Mouse (Mus musculus) left cerebral cortex, adult 2 months (tissue): Measurements from ENCODE around the gene Eif3i. TPM values are rescaled to one million over a fixed set of nuclear protein-coding genes. Genes with fewer than 3 reads are reported as not detected.

Experiments
- DNase-seq, 2 experiments: peaks; one replicate each; pipeline ENCODE4 v3.0.0; 2021 to 2022; ENCODE audit warnings: low spot score in 2 of 2, mixed read lengths in 1 of 2; ENCODE audit errors: extremely low spot score in 1 of 2
- H3K27ac ChIP-seq: fragments of 200-600 bp; 2 replicates; pipeline ENCODE4 v1.8.1; 2022
- H3K4me3 ChIP-seq: fragments of 200-600 bp; 2 replicates; pipeline ENCODE4 v1.8.1; 2022
- CTCF ChIP-seq: fragments of 200-600 bp; IDR thresholded peaks from 2 replicates; pipeline ENCODE4 v1.8.1; 2022; ENCODE audit warnings: antibody characterized with exemption, mild to moderate bottlenecking, moderate library complexity
- intact Hi-C: fragments of 180-260 bp; cut with DNase I; formaldehyde crosslinking; loops from one replicate; pipeline ENCODE4 v1.15.1; 2025
- total RNA-seq, 2 experiments: library from RNA; stranded (reverse); gene quantifications; 2 replicates each; pipeline ENCODE4 v1.2.3; 2021

Eif3i gene
- total RNA-seq, 2 experiments from 2014 or later: 124 to 129 TPM

GRCm38 (mm10) chr4:129584370-129584769 is 16.1 kb downstream of the Eif3i start:
- no peak for DNase-seq
- Histone ChIP-seq H3K27ac (no peak overlapping the region), H3K4me3 (peak overlapping the region; percentile 45; the same call in 1 of the 2 replicates)
- intact Hi-C loops: no loop called here
- no peak for TF ChIP-seq CTCF

GRCm38 (mm10) chr4:129582251-129582650 is 18.2 kb downstream of the Eif3i start:
- Histone ChIP-seq H3K27ac (no peak overlapping the region), H3K4me3 (no peak overlapping the region)
- DNase-seq: no peak
- intact Hi-C loops: no loop called here
- TF ChIP-seq CTCF: no peak; the same call in 1 of the 2 replicates

GRCm38 (mm10) chr4:129580347-129580746 is 20.1 kb downstream of the Eif3i start:
- no peak for TF ChIP-seq CTCF
- H3K4me3 ChIP-seq: no peak overlapping the region
- H3K27ac ChIP-seq: no peak overlapping the region
- intact Hi-C loops: no loop called here
- no peak for DNase-seq

GRCm38 (mm10) chr4:129578466-129578865 is 22.0 kb downstream of the Eif3i start, which contains the start of gene Fam167b:
TSS of gene Fam167b (minus strand) at chr4:129578549.
- no peak for DNase-seq
- H3K27ac ChIP-seq: no peak within 1 kb of the TSS
- intact Hi-C loops: no loop called here
- no peak within 1 kb of the TSS for H3K4me3 ChIP-seq
- TF ChIP-seq CTCF: no peak

- intact Hi-C loops: no loop called here
- no peak for DNase-seq
- no peak overlapping the region for H3K27ac ChIP-seq
- no peak for TF ChIP-seq CTCF
- no peak overlapping the region for H3K4me3 ChIP-seq
These were observed 22.8 kb downstream of the Eif3i start for GRCm38 (mm10) chr4:129577688-129578087.

- DNase-seq: peak; percentile 42 to 61
- peak; percentile 63 for TF ChIP-seq CTCF
- no peak overlapping the region for H3K4me3 ChIP-seq
- no peak overlapping the region for H3K27ac ChIP-seq
- intact Hi-C loops: no loop called here
These were observed 23.5 kb downstream of the Eif3i start for GRCm38 (mm10) chr4:129576863-129577491.

GRCm38 (mm10) chr4:129575171-129575844 is 25.1 kb downstream of the Eif3i start:
- no peak overlapping the region for H3K4me3 ChIP-seq
- H3K27ac ChIP-seq: no peak overlapping the region
- TF ChIP-seq CTCF: no peak
- intact Hi-C loops: no loop called here
- DNase-seq: no peak

GRCm38 (mm10) chr4:129573430-129573829 is 27.0 kb downstream of the Eif3i start, which contains the start of gene Lck:
TSS of gene Lck (minus strand) at chr4:129573641.
- DNase-seq: no peak
- H3K4me3 ChIP-seq: no peak within 1 kb of the TSS
- TF ChIP-seq CTCF: no peak
- H3K27ac ChIP-seq: no peak within 1 kb of the TSS
- intact Hi-C loops: no loop called here

- intact Hi-C loops: no loop called here
These were observed 27.4 kb downstream of the Eif3i start for GRCm38 (mm10) chr4:129573093-129573370.

GRCm38 (mm10) chr4:129572236-129573092 is 28.0 kb downstream of the Eif3i start:
- Histone ChIP-seq H3K27ac (no peak overlapping the region), H3K4me3 (no peak overlapping the region)
- TF ChIP-seq CTCF: no peak
- intact Hi-C loops: no loop called here
- DNase-seq: no peak

More at GRCm38 (mm10) chr4:129573093-129573370, 27.4 kb downstream of the Eif3i start:
- no peak for TF ChIP-seq CTCF
- no peak overlapping the region for H3K4me3 ChIP-seq
- DNase-seq: no peak
- H3K27ac ChIP-seq: no peak overlapping the region

GRCm38 (mm10) chr4:129571551-129572084 is 28.8 kb downstream of the Eif3i start:
- TF ChIP-seq CTCF: no peak
- DNase-seq: no peak
- Histone ChIP-seq H3K27ac (no peak overlapping the region), H3K4me3 (no peak overlapping the region)
- intact Hi-C loops: no loop called here

- Histone ChIP-seq H3K4me3 (no peak overlapping the region), H3K27ac (no peak overlapping the region)
- no peak for TF ChIP-seq CTCF
- DNase-seq: no peak
- intact Hi-C loops: no loop called here
These were observed 30.4 kb downstream of the Eif3i start for GRCm38 (mm10) chr4:129570028-129570427.
